12 mouse cellular contexts compared by ENCODE assay signal in the genomic region with DNA sequence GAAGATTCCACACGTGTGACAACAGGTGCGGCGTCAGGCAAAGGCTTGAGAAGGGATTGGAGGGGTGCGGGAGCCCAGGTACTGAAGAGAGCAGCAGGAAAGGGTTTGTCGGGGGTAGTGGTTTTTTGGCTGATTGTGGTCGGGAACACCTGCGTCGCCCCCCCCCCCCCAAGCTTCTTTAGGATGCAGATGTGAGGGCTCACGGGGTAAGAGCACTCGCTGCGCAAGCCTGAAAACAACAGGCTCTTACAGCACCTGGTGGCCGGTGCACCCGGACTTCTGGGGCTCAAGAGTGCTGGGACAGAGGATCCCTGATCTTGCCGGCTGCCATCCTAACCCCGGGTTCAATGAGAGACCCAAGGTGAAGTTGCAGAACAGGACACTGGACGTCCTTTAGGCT.
DNase-seq lines count a peak whose midpoint lies in the region; ATAC-seq and TF ChIP-seq lines count a peak whose summit lies in the region.
"Had no signal": no experiment of that assay in that cellular context is flagged by ENCODE, and none has a peak within 500 bp of the region (broad histone marks: within the 10 kb centered on the region; RNA-seq: fewer than 3 reads in every experiment).

No protein-coding gene starts in this region.

- no peak overlapping the region for H3K4me3 ChIP-seq in kidney, postnatal 0 days (replicated peaks; ENCODE audit: low read depth, low read length)
- no peak overlapping the region for H3K4me3 ChIP-seq in forebrain, postnatal 0 days (ENCODE audit: low read depth, low read length)
- no peak overlapping the region for H3K4me3 ChIP-seq in midbrain, embryonic 14.5 days (replicated peaks; ENCODE audit: low read depth, low read length)
- no peak overlapping the region for H3K4me3 ChIP-seq in kidney, embryonic 16.5 days (ENCODE audit: low read length)

- H3K36me3 ChIP-seq in kidney, postnatal 0 days (ENCODE audit: insufficient read depth, low read length): no peaks in the 10 kb centered on the region
- no peaks in the 10 kb centered on the region for H3K36me3 ChIP-seq in forebrain, postnatal 0 days (ENCODE audit: insufficient read depth)
- no peaks in the 10 kb centered on the region for H3K36me3 ChIP-seq in midbrain, embryonic 14.5 days (ENCODE audit: control insufficient read depth, insufficient read depth, low read length)
- no peaks in the 10 kb centered on the region for H3K36me3 ChIP-seq in kidney, embryonic 16.5 days (ENCODE audit: insufficient read depth, low read length)

- no peak for TF ChIP-seq CTCF in kidney, postnatal 0 days (IDR thresholded peaks at IDR 0.05; ENCODE audit: low read depth)
- TF ChIP-seq CTCF in forebrain, postnatal 0 days (IDR thresholded peaks at IDR 0.05; ENCODE audit: low read depth): no peak

- DNase-seq in kidney, postnatal 0 days (ENCODE audit: low spot score): no peak
- DNase-seq in kidney, postnatal 4 days: no peak
- DNase-seq in forebrain, postnatal 0 days: no peak
- DNase-seq in midbrain, embryonic 14.5 days: no peak
- peak; percentile 68 for DNase-seq in thymus, postnatal 4 days
- no peak for DNase-seq in layer of hippocampus, postnatal 14 days (ENCODE audit: low spot score in 2 of 2)
- DNase-seq in gastrocnemius, postnatal 25 days: no peak
- DNase-seq: heart, adult 11 months; kidney, adult 18-20 months; left cerebral cortex, postnatal 4 days had no signal

- peaks cover 11% of the 10 kb centered on the region; the same call in 1 of the 2 replicates for H3K27me3 ChIP-seq in kidney, postnatal 0 days (ENCODE audit: insufficient read depth, low read length)
- H3K27me3 ChIP-seq in forebrain, postnatal 0 days (ENCODE audit: insufficient read depth, low read length): no peaks in the 10 kb centered on the region
- H3K27me3 ChIP-seq in midbrain, embryonic 14.5 days (ENCODE audit: control insufficient read depth, insufficient read depth, low read length): no peaks in the 10 kb centered on the region
- peaks cover 11% of the 10 kb centered on the region for H3K27me3 ChIP-seq in kidney, embryonic 16.5 days (ENCODE audit: insufficient read depth, low read length)

- no peaks in the 10 kb centered on the region for H3K4me1 ChIP-seq in kidney, postnatal 0 days (replicated peaks; ENCODE audit: insufficient read depth, low read length)
- H3K4me1 ChIP-seq in forebrain, postnatal 0 days (ENCODE audit: insufficient read depth): peaks cover 10% of the 10 kb centered on the region; the same call in 1 of the 2 replicates
- peaks cover 13% of the 10 kb centered on the region for H3K4me1 ChIP-seq in midbrain, embryonic 14.5 days (ENCODE audit: control insufficient read depth, insufficient read depth, low read length)
- H3K4me1 ChIP-seq in kidney, embryonic 16.5 days (ENCODE audit: insufficient read depth, low read length): peaks cover 9% of the 10 kb centered on the region; the same call in 1 of the 2 replicates

- no peak for ATAC-seq in kidney, postnatal 0 days (replicated peaks; ENCODE audit: low FRiP score, low read depth)
- no peak for ATAC-seq in forebrain, postnatal 0 days
- ATAC-seq in midbrain, embryonic 14.5 days (ENCODE audit: low FRiP score, low TSS enrichment): no peak
- no peak for ATAC-seq in kidney, embryonic 16.5 days (ENCODE audit: low FRiP score, low TSS enrichment)

- no peak overlapping the region for H3K27ac ChIP-seq in kidney, postnatal 0 days
- no peak overlapping the region for H3K27ac ChIP-seq in forebrain, postnatal 0 days (ENCODE audit: low read depth, low read length)
- H3K27ac ChIP-seq in midbrain, embryonic 14.5 days (replicated peaks; ENCODE audit: low read depth, low read length): no peak overlapping the region
- H3K27ac ChIP-seq in kidney, embryonic 16.5 days (ENCODE audit: low read length): no peak overlapping the region
- H3K27ac ChIP-seq: macrophage had no signal

- 15% methylated on average over 15 of the region's 16 CpGs for WGBS in kidney, postnatal 0 days
- WGBS in forebrain, postnatal 0 days: 19% methylated on average over 16 of the region's 16 CpGs
- 7% methylated on average over 16 of the region's 16 CpGs for WGBS in midbrain, embryonic 14.5 days
- WGBS in kidney, embryonic 16.5 days: 7% methylated on average over 16 of the region's 16 CpGs

- H3K9me3 ChIP-seq in kidney, postnatal 0 days (replicated peaks; ENCODE audit: low read length): no peaks in the 10 kb centered on the region
- no peaks in the 10 kb centered on the region for H3K9me3 ChIP-seq in forebrain, postnatal 0 days (ENCODE audit: low read length)
- no peaks in the 10 kb centered on the region for H3K9me3 ChIP-seq in midbrain, embryonic 14.5 days (ENCODE audit: control insufficient read depth, low read length)
- H3K9me3 ChIP-seq in kidney, embryonic 16.5 days (ENCODE audit: low read length): no peaks in the 10 kb centered on the region

- H3K4me2 ChIP-seq in kidney, postnatal 0 days (ENCODE audit: low read length): peak overlapping the region; percentile 23
- peak overlapping the region; percentile 59 for H3K4me2 ChIP-seq in forebrain, postnatal 0 days (ENCODE audit: low read depth)
- H3K4me2 ChIP-seq in midbrain, embryonic 14.5 days (ENCODE audit: low read length): peak overlapping the region; percentile 59
- no peak overlapping the region for H3K4me2 ChIP-seq in kidney, embryonic 16.5 days (replicated peaks; ENCODE audit: low read depth, low read length)

- no peak overlapping the region for H3K9ac ChIP-seq in kidney, postnatal 0 days (ENCODE audit: low read depth, low read length)
- no peak overlapping the region for H3K9ac ChIP-seq in forebrain, postnatal 0 days
- no peak overlapping the region; the same call in 1 of the 2 replicates for H3K9ac ChIP-seq in midbrain, embryonic 14.5 days (replicated peaks; ENCODE audit: low read length)
- H3K9ac ChIP-seq in kidney, embryonic 16.5 days (replicated peaks; ENCODE audit: low read length): no peak overlapping the region
